Mouse (Mus musculus) heart, adult 9 months (tissue): Measurements from ENCODE around the gene Rfx4.
A peak's percentile ranks its signal among the peaks of the same experiment; 100 is the strongest.

Experiments used
- DNase-seq, 2 experiments: peaks; one replicate each; pipeline ENCODE4 v3.0.0; 2022; ENCODE audit warnings: low spot score in 2 of 2

Rfx4 gene

DNA sequence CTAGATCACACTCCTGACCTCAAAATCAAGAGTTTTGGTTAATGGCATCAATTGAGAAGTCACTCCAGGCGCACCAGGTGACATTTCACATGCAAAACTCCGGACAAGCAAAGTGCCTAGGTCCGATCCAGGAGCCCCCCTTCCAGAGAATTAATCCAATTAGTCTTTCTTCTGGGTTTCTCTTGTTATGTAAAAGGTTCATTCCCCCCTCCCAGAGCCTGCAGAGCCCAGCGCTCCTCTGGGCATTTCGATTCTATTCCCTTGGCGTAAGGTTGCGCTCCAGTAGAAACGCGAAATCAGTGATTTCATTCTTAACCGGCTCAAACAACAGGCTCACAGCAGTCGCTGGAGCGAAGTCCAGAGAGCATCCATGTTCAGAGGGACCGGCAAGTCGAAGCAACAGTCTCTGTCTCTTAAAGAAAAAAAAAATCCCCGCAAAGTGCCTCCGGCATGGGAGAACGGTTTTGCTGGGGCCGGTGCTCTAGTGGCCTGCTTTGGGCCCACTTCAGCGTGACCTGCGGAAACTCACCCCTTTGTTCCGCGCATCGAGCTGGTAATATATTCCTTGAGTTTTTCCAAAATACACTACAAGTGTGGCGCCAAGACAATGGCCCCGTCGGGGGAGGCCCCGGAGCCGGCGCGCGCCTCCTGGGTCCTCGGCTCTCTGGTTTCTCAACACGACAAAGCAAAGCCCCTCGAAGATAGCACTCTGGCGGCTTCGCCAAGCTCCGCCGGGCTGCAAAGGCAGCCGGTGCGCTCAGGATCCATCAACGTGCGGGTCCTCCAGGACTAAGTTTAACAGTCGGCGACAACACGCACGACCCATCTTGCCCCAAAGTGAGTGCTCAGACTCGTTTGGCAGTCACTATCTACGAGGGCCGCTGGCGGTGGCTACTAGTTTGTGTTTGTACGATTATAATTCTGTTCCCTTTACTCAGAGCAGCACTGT is 2.9 kb downstream of the Rfx4 start:
- no peak for DNase-seq

DNA sequence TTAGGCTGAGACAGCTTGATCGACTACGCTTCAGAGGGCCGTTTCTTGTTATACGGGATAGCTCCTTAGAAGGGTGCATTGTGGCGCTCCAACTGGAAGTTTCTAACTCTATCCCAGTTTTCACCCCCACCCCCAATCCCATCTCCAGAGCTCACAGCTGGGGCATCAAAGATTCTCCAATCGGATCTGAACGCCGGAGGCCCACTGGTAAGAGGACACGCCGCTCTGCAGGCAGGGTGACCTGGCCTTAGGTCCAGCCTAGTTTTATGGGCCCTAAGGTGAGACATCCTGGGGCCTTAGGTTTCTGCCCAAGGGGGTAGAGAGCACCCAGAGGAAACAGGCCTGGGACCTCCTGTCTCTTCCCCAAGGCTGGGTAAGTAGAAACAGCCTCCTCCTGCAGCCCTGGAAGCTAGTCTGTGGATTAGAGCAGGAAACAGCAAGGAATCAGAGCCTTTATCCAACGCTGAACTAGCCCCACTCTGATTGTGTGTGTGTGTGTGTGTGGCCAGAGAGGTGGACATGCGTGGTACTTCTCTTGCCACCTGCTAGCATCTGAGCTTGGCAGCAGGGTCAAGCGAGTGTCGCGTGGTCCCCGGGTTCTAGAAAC is 3.8 kb downstream of the Rfx4 start:
- DNase-seq, result no peak

DNA sequence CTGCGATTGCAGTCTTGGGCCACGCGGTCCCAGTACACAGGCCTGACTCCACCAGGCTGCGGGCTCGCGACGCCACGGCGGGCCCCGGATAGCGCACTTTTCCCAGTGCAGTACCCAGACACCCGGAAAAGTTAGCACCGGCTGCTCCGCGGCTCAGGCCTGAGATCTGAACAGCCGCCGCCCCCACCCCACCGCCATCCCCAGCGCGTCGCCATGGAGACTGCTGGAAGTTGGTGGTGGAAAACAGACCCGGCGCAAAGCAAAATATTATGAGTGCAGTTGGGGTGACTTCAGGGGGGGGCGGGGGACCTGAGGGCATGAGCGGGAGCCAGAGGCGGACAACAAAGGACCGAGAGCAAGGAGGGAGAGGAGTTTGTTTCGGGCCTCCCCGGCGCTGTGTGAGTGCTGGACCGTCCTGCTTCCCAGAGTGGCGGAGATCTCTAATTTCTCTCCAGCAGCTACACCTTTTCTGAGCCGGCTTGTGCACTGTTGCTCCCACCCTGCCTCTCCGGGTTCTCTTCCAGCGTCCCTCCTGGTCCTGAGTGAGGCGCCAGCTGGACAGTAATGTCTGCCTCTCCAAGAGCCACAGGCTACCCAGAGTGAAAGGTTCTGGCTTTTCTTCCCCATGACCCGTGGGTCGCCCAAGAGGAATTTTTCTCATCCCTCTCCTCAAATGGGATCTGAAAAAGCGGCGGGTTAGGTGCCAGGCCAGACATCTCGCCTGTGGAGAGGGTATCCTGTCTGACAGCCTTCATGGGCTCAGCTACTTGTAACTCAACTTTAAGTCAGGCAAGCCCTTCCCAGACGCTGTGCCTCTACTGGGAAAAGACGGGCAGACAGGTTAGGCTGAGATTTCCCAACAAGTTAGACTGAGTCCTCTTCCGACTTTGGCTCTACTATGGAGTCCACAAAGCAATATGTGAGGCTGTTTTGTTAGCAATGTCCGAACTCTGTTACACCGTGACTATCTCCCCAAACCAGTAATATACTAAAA is 4.6 kb downstream of the Rfx4 start:
- no peak for DNase-seq

DNA sequence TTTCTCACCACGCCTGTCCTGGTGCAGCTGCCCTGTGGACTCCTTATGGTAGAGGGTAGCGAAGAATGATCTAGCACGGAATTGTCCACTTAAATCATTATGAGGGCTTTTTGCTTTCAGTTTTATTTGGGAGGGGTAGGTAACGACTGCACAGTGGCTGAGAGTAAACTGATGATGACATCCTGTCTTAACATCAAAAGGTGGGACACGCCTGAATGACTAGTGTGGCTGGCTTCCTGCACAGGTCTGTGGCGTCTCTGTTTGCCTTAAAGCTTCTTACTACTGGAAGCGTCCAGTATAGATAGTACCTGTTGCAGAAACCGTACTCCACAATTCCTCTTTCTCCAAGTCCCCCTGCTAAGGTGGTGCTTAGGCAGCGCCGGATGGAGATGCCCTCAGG is 12.9 kb downstream of the Rfx4 start:
- DNase-seq, result no peak

DNA sequence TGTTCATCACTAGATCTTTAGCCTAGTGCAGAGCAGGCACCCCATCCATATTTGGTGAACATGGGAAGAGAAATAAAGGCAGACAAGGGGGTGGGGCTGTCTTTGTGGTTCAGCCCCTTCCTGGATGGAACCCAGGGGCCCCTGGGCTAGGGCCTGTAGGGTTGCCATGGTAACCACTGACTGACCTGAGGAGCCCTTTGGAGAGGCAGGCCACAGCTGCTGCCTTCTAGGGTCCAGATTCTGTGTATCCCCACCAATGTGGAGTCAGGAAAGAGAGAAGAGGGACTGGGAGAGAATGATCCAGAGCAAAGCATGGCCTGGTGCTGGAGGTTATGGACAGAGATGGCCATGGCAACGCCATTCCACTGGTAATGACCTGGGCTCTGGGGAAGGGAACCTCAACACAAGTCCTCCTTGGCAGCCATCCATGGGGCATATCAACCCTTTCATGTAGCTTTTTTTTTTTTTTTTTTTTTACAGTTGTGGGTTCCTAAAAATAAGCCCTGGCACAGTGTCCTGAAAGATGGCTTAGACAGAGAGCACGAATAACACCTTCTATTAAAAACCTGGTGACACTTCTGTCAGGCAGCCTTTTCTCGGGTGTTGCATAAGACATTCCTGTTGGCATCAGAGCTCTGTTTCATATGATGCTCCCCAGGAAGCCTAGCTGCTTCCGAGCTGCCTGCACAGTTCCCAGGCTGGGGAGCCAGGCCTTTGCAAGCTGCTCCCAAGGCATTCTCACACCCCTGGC is 16.7 kb downstream of the Rfx4 start:
- DNase-seq, result peak; percentile 47 to 58

DNA sequence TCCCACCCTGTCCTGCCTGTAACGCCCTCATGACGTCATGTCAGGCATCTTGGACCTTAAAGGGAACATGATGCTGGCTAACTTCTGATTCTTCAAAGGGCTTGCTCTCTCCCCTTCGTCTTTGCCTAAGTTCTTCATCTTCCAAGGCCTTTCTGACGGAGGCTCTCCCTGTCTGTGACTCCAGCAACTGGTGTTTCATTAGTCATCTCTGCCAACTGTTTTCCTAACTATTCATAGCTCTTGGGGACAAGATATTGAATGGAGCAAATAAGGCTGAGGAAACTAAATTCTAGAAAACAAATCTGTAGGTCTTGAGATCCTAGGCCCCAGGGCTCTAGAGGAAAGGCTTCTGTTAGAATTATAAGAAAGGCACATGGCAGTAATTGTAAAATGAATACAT is 18.0 kb downstream of the Rfx4 start:
- no peak for DNase-seq

DNA sequence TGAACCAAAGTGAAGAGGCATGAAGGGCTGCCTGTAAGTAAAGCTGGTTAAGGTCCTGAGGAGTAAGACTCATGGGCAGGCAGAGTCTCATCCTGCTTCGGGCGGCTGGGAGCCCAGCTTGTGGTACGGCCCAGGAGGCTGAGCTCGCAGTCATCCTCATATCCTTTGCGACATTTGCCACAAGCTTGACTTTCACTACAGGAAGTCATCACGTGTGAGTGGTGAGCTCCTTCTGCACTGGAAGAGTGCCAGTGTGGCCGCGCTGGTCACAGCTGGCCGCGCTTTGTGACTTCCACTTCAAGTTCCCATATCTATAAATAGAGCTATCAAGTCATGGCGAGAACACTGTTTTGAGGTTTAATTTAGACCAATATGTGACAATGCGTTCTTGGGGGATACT is 18.7 kb downstream of the Rfx4 start:
- DNase-seq, result peak; percentile 85 to 86

DNA sequence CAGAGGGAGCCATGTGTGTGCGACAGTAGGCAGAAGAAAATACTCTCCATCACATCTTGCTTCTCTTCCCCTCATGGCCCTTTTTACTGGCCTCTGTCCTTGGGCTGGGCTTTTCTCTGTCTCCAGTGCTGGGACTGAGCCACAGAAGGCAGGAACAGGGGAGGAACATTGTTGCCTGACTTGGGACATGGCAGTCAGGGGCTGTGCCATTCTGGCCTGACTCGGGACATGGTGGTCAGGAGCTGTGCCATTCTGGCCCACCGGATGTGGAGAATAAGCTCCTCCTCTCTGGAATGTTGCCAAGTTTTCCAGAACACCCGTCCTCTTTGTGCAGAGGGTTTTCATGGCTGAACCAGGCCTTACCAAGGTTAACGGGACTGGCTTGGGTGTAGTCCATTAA is 21.2 kb downstream of the Rfx4 start:
- no peak for DNase-seq

DNA sequence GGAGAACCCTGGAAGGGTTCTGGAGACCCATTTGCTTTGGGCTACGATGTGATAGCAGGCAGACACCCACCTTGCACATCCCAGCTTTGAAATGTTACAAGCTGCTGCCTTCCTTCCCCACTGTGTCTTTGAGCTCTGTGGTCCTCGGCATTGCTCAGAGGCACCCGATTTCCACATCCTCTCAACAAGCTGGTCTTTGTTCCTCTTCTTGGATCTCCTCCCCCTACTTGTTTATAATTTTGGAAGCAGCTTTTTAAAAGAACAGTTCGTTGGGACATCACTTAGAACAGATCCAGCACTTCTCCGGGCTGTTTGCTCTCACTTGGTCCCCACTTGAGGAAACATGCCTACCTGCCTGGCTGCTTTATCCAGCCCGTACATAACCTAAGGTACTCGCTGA is 22.1 kb downstream of the Rfx4 start:
- peak in 1 of 2 experiments; percentile 13 for DNase-seq

DNA sequence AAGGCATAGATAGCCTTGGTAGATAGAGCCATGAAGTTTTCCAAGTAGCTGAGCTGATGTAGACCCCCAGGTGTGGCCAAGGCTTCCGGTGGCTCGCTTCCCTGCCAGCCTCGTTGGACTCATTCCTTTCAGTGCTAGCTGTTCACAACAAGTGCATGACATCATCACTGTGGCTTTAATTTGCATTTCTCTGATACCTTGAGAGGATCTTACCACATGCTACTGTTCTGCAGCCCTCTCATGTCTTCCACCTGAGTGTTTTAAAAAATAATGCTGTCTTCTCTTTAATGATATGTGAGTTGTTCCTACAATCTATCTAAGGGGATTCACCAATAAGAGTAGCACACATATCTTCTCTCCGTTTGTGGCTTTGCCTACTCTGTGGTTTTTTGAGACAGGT is 25.0 kb downstream of the Rfx4 start:
- no peak for DNase-seq

DNA sequence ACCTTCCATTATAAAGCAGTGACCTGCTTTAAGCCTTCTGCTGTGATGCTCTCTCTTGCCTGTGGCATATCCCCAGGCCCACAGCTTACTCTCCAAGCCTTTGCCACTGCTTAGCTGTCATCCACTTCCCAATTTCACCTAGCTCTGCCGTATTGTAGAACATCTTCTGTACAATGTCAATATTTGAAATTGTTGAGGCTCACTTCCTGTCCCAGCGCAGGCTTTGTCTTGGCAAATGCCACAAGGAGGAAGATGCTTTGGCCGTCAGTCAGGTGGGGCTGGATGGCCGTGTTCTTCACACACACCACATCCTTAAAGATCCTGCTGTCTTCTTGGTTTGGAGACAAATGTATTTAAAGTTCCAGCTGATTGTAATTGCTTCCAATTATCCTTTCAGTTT is 29.5 kb downstream of the Rfx4 start:
- DNase-seq, result no peak

DNA sequence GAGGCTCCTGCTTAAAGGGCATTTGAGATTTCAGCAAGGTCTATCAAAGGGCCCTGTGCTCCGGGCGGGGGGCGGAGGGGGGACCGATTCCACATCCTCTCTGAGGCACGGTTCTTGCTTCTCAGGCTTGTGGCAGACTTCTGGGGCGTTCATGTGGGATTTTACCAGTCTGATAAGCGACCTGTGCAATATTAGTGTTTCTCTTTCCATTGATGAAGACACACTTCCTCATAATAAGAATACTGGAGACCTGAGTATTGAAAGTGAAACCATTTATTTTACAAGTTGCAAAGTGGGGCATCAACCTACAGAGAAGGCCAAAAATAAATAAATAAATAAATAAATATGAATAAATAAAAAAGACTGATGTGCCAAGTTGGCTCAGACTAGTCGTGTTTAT is 34.5 kb downstream of the Rfx4 start:
- DNase-seq, result no peak

DNA sequence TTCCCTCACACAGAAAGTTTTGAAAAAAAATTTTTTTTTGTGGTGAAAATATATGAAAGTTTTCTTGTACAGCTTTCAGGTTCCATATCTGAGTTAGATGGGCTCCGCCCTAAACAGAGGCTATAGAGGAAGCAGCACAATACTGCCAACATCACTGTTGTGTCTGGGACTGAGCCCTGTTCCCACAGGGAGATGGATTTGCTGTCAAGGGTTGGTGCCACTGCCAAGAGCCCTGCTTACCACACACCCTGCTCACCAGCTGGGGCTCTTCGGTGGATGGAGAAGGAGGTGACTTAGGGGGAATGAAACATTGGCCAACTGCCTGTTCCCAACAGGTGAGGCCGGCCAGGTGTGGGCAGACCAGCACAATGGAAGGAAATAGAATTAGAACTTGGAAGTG is 35.3 kb downstream of the Rfx4 start:
- no peak for DNase-seq

DNA sequence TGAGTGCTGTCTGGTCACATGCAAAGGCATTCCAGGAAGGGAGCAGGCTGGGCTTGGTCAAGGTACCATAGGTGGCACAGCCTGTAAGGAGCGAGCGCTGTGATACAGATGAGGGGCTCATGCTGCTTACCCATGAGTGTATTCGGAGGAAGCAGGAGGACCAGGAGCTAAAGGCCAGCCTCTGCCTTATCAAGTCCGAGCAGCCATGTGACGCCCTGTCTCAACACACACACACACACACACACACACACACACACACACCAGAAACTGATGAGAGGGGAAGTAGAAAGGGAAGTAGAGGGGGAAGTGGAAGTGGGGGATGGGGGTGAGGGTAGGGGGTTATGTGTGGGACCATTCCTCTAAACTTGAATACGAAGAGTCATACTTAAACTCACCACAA is 45.7 kb downstream of the Rfx4 start:
- no peak for DNase-seq

DNA sequence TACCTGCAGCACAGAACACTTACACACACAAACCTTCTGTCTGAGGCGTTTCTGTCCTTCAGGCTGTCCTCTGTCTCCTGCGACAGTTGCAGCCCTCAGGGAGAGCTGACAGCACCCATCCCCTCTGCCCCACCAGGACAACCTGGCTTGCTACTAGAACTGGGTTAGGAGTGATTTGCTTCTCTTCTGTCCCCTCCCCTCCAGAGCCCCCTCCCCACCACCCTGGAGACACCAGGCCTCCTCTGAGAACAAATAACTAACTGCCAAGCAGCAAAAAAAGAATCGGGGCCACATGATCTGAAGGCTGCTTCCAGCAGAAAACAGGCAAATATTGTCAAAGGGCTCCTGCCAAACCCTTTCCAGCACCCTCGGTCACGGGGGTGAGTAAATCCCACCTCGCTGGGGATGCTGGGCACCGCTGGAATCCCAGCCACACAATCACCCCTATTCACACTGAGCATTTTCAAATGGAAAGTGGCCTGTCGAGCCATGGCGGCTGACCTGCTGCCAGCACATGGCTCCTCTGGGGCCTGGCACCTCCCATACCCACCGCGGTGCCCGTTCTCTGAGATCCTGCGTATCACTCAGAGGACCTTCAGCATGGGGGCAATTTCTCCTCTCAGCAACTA is 47.5 kb downstream of the Rfx4 start:
- peak in 1 of 2 experiments; percentile 6 for DNase-seq

DNA sequence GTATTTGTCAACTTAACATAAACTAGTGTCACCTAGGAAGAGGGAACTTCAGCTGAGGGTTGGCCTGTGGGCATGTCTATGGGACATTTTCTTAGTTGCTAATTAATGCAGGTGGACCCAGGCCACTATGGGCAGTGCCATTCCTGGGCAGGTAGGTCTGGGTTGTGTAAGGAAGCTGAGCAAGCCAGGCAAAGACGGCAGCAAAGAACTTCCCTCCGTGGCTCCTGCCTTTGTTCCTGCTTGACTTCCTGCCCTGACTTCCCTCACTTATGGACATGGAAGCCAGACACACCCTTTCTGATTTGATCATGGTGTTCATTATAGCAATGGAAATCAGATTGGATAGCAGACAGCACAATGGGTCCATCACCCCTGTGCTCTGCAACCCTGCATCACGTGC is 49.7 kb downstream of the Rfx4 start:
- DNase-seq, result no peak

DNA sequence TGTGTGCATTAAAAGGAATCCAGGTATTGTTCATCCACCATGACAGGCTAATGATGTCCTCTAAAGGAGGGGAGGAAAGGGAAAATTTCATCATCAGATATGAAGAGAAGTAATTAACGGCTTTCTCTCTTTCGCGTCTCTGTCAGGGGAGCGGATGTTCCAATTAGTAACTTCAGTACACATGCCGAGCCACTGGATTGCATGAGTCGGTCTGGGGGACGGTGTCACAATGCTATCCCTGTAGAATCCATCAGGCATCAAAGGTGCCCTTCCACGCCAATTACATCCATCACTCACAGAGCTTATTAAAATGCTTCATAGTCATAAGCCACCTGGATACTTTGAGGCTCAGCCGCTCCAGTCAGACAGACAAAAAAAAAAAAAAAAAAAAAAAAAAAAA is 51.3 kb downstream of the Rfx4 start:
- DNase-seq, result no peak

DNA sequence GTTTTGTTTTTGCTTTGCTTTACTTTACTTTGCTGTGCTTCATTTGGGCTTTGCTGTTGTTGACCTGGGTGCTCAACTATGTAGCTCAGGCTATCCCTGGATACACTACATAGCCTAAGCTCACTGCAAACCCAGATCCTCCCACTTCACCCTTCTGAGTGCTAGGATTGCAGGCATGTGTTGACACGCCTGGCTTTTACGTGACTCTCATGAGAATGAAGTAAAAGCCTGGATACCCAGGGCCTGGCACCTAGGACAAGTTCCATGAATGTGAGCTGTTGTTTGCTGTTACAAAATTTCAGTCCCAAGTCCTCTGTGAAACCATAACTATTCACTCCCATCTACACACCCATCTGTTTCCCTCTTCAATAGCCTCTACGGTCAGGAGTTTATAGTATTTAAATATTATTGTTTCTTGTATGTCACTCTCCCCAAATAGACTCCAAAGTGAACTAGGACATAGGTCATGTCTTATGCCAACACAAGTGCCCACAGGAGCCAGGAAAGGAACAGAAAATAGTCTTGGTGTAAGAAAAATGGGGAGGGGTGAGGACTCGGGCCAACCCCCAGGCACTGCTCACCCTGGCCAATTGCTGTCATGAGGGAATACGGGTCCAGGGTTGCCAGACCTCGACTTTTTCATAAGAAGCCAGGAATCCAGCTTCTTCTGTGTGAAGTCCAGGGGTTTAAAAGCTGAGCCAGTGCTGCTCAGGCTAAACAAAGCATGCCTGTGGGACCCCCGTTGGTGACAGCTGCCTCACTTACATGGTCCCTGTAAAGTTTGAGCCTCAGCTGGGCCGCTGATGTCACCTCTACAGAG is 54.4 kb downstream of the Rfx4 start:
- peak; percentile 44 to 64 for DNase-seq

DNA sequence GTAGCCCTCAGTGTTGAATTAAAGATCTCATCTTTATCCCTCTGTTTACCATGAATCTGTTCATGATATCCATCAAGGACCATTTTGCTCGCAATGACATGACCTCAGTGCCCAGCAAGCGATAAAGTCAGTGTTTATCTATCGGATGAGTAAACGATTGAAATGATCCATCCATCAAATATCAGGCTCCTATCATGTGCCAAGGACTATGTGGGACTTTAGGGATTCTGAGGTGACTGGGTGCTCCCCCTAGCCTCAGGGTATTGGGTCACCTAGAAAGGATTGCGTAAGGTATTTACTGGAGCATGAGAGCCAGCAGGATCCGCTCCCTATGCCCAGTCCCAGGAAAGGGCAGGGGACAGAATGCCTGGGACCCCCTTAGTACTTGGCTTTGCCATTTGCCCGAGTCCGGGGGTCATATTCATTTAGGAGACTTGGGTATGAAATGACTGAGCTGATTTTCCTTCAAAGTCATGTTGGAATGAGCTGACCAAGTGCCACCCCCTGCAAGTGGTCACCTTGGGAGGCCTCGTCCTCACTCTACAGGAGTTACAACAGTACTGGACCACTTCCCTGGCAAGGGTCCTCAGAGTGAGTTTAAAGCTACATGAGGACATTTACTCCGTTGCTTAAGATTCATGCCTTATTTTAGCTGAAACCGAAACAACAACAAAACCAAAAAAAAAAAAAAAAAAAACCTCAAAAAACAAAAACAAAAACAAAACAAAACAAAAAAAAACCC is 55.5 kb downstream of the Rfx4 start:
- no peak for DNase-seq
